Mouse (Mus musculus) hindbrain, embryonic 14.5 days (tissue): ENCODE measurements around the gene Galnt18. TPM values are rescaled to one million over a fixed set of nuclear protein-coding genes. Genes with fewer than 3 reads are reported as not detected.

Experiments used
- ATAC-seq: fragments of 200-750 bp; cut with Nextera tagmentation; 2 replicates; pipeline ENCODE4 v1.8.0; 2017; ENCODE audit warnings: moderate number of reproducible peaks, mild to moderate bottlenecking, moderate TSS enrichment, moderate library complexity; ENCODE audit not compliant: low FRiP score
- DNase-seq: peaks from one replicate; pipeline ENCODE4 v3.0.0-alpha.2; 2015; ENCODE audit warnings: low spot score
- H3K27ac ChIP-seq: fragments of 300-500 bp; sonication (generic); 2 replicates; pipeline ENCODE4 v1.5.1; 2014; ENCODE audit warnings: mild to moderate bottlenecking, moderate library complexity
- H3K27me3 ChIP-seq: fragments of 300-500 bp; sonication (generic); 2 replicates; pipeline ENCODE4 v1.6.1; 2014; ENCODE audit warnings: mild to moderate bottlenecking, low read length, mixed read lengths; ENCODE audit not compliant: control insufficient read depth, insufficient read depth
- H3K36me3 ChIP-seq: fragments of 300-500 bp; sonication (generic); replicated peaks from 2 replicates; pipeline ENCODE4 v1.6.1; 2014; ENCODE audit not compliant: control insufficient read depth, insufficient read depth
- H3K4me1 ChIP-seq: fragments of 300-500 bp; sonication (generic); replicated peaks from 2 replicates; pipeline ENCODE4 v1.6.1; 2014; ENCODE audit warnings: antibody characterized with exemption, low read length, mixed read lengths; ENCODE audit not compliant: control insufficient read depth, insufficient read depth
- H3K4me2 ChIP-seq: fragments of 300-500 bp; sonication (generic); replicated peaks from 2 replicates; pipeline ENCODE4 v1.6.1; 2014; ENCODE audit warnings: mild to moderate bottlenecking, moderate library complexity
- H3K4me3 ChIP-seq: fragments of 300-500 bp; sonication (generic); replicated peaks from 2 replicates; pipeline ENCODE4 v1.5.1; 2014; ENCODE audit warnings: mild to moderate bottlenecking, low read length
- H3K9ac ChIP-seq: fragments of 300-500 bp; sonication (generic); 2 replicates; pipeline ENCODE4 v1.6.1; 2014
- H3K9me3 ChIP-seq: fragments of 300-500 bp; sonication (generic); 2 replicates; pipeline ENCODE4 v1.6.1; 2016; ENCODE audit warnings: low read length; ENCODE audit not compliant: control insufficient read depth
- WGBS: fragments of 180-500 bp; shearing (Covaris S2); extraction: QIAGEN DNeasy Blood & Tissue Kit; methylation state at CpG from one replicate; pipeline ENCODE4 v1.1.7; 2014; 5-methylcytosine and 5-hydroxymethylcytosine counted together
- polyA plus RNA-seq: library from polyadenylated mRNA; unstranded; fragments of >200 nt; fragmentation: Nextera tagmentation; extraction: Ambion mirVana; gene quantifications from 2 replicates; pipeline ENCODE4 v1.2.1, GENCODE M21; 2014

The Galnt18 gene
- polyA plus RNA-seq, 1 experiment from 2014 or later: 10.9 TPM

- H3K4me3 ChIP-seq: no peak overlapping the region
- no peaks in the 10 kb centered on the region for H3K27me3 ChIP-seq
- no peaks in the 10 kb centered on the region for H3K9me3 ChIP-seq
- 69% methylated on average over 6 of the region's 6 CpGs for WGBS
- 0 out of 2 replicates have a peak, but pooled peaks cover 5% of the 10 kb centered on the region for H3K4me1 ChIP-seq
- DNase-seq: no peak
- ATAC-seq: no peak
- no peak overlapping the region for H3K9ac ChIP-seq
- H3K4me2 ChIP-seq: no peak overlapping the region
- no peak overlapping the region for H3K27ac ChIP-seq
- H3K36me3 ChIP-seq: no peaks in the 10 kb centered on the region
These were observed 68.5 kb downstream of the Galnt18 start for GRCm38 (mm10) chr7:111711045-111711808.

- H3K4me3 ChIP-seq: no peak overlapping the region
- H3K36me3 ChIP-seq: no peaks in the 10 kb centered on the region
- 0 out of 2 replicates have a peak, but pooled peaks cover 5% of the 10 kb centered on the region for H3K4me1 ChIP-seq
- DNase-seq (no peak), ATAC-seq (no peak)
- WGBS: 43% methylated on average over 4 of the region's 4 CpGs
- H3K9me3 ChIP-seq: no peaks in the 10 kb centered on the region
- H3K9ac ChIP-seq: no peak overlapping the region
- H3K4me2 ChIP-seq: no peak overlapping the region
- H3K27me3 ChIP-seq: no peaks in the 10 kb centered on the region
- no peak overlapping the region for H3K27ac ChIP-seq
These were observed 69.5 kb downstream of the Galnt18 start for GRCm38 (mm10) chr7:111710311-111710710.

- Histone ChIP-seq H3K9ac (no peak overlapping the region), H3K27me3 (no peaks in the 10 kb centered on the region), H3K4me2 (no peak overlapping the region), H3K36me3 (no peaks in the 10 kb centered on the region), H3K4me1 (0 out of 2 replicates have a peak, but pooled peaks cover 5% of the 10 kb centered on the region), H3K27ac (no peak overlapping the region), H3K4me3 (no peak overlapping the region), H3K9me3 (no peaks in the 10 kb centered on the region)
- WGBS: 58% methylated on average over 1 of the region's 1 CpGs
- DNase-seq (no peak), ATAC-seq (no peak)
These were observed 71.2 kb downstream of the Galnt18 start for GRCm38 (mm10) chr7:111708563-111708962.

- H3K27me3 ChIP-seq: no peaks in the 10 kb centered on the region
- H3K36me3 ChIP-seq: no peaks in the 10 kb centered on the region
- 0 out of 2 replicates have a peak, but pooled peaks cover 4% of the 10 kb centered on the region for H3K4me1 ChIP-seq
- WGBS: 83% methylated on average over 2 of the region's 2 CpGs
- no peak for DNase-seq
- no peak for ATAC-seq
- H3K27ac ChIP-seq: no peak overlapping the region
- no peak overlapping the region for H3K9ac ChIP-seq
- H3K9me3 ChIP-seq: no peaks in the 10 kb centered on the region
- H3K4me2 ChIP-seq: no peak overlapping the region
- H3K4me3 ChIP-seq: no peak overlapping the region
These were observed 76.8 kb downstream of the Galnt18 start for GRCm38 (mm10) chr7:111702961-111703360.

GRCm38 (mm10) chr7:111701788-111702187 lies 78.0 kb downstream of the Galnt18 start:
- Histone ChIP-seq H3K36me3 (no peaks in the 10 kb centered on the region), H3K9ac (no peak overlapping the region), H3K4me3 (no peak overlapping the region), H3K27ac (no peak overlapping the region), H3K27me3 (no peaks in the 10 kb centered on the region), H3K9me3 (no peaks in the 10 kb centered on the region), H3K4me1 (0 out of 2 replicates have a peak, but pooled peaks cover 4% of the 10 kb centered on the region), H3K4me2 (no peak overlapping the region)
- ATAC-seq: no peak
- no peak for DNase-seq

- Histone ChIP-seq H3K4me3 (no peak overlapping the region), H3K36me3 (no peaks in the 10 kb centered on the region), H3K27ac (no peak overlapping the region), H3K27me3 (no peaks in the 10 kb centered on the region), H3K9ac (no peak overlapping the region), H3K4me2 (no peak overlapping the region), H3K4me1 (0 out of 2 replicates have a peak, but pooled peaks cover 4% of the 10 kb centered on the region), H3K9me3 (no peaks in the 10 kb centered on the region)
- ATAC-seq (no peak), DNase-seq (no peak)
- 50% methylated on average over 3 of the region's 3 CpGs for WGBS
These were observed 80.3 kb downstream of the Galnt18 start for GRCm38 (mm10) chr7:111699446-111699845.

- H3K4me1 ChIP-seq: 0 out of 2 replicates have a peak, but pooled peaks cover 4% of the 10 kb centered on the region
- DNase-seq (no peak), ATAC-seq (no peak)
- no peaks in the 10 kb centered on the region for H3K27me3 ChIP-seq
- no peak overlapping the region for H3K4me2 ChIP-seq
- no peak overlapping the region for H3K4me3 ChIP-seq
- H3K36me3 ChIP-seq: no peaks in the 10 kb centered on the region
- no peak overlapping the region for H3K9ac ChIP-seq
- H3K9me3 ChIP-seq: no peaks in the 10 kb centered on the region
- no peak overlapping the region for H3K27ac ChIP-seq
These were observed 83.6 kb downstream of the Galnt18 start for GRCm38 (mm10) chr7:111696226-111696625.

GRCm38 (mm10) chr7:111694312-111694711 lies 85.5 kb downstream of the Galnt18 start:
- WGBS: 73% methylated on average over 6 of the region's 6 CpGs
- H3K4me2 ChIP-seq: no peak overlapping the region
- no peaks in the 10 kb centered on the region for H3K9me3 ChIP-seq
- ATAC-seq (no peak), DNase-seq (no peak)
- no peak overlapping the region for H3K27ac ChIP-seq
- H3K27me3 ChIP-seq: no peaks in the 10 kb centered on the region
- 0 out of 2 replicates have a peak, but pooled peaks cover under 1% of the 10 kb centered on the region for H3K4me1 ChIP-seq
- H3K36me3 ChIP-seq: no peaks in the 10 kb centered on the region
- no peak overlapping the region for H3K9ac ChIP-seq
- H3K4me3 ChIP-seq: no peak overlapping the region

- H3K36me3 ChIP-seq: no peaks in the 10 kb centered on the region
- H3K4me1 ChIP-seq: no peaks in the 10 kb centered on the region
- no peak overlapping the region for H3K4me2 ChIP-seq
- WGBS: 54% methylated on average over 9 of the region's 9 CpGs
- DNase-seq (peak; percentile 56), ATAC-seq (peak; percentile 62; the same call in 1 of the 2 replicates)
- H3K9me3 ChIP-seq: no peaks in the 10 kb centered on the region
- H3K27ac ChIP-seq: no peak overlapping the region
- no peak overlapping the region for H3K9ac ChIP-seq
- no peaks in the 10 kb centered on the region for H3K27me3 ChIP-seq
- H3K4me3 ChIP-seq: no peak overlapping the region
These were observed 87.0 kb downstream of the Galnt18 start for GRCm38 (mm10) chr7:111692641-111693261.
